Mouse (Mus musculus) liver, postnatal 0 days (tissue): ENCODE data around the gene Agbl4.

Source experiments
- CTCF ChIP-seq: sonication (generic); IDR thresholded peaks from 2 replicates; pipeline ENCODE4 v1.5.1; 2016; ENCODE audit warnings: antibody characterized with exemption, low read depth
- EP300 ChIP-seq: IDR thresholded peaks from 2 replicates; pipeline ENCODE4 v1.6.1; 2016; ENCODE audit warnings: antibody characterized with exemption, low read depth, mild to moderate bottlenecking

DNA sequence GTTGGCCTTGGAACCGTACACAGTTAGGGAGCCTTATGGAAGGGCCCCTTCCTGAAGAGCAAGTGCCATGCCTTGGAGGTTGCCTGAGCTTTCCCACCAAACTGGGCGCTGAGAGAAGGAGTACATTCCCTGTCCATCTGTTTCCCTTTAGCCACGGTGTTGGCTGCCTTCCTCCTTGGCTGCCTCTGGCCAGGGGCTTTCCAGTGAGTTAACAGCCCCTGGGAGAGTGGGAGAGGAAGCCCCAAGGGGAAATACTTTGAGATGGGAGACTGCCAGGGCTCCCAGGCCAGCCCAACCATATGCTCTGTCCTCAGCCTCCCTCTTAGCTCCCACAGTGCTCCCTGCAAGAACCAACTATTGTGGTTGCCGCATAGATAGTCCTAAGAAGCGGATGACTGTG is 1087.7 kb downstream of the Agbl4 start:
- TF ChIP-seq CTCF (no peak), EP300 (no peak)
